Mouse (Mus musculus): Measurements from ENCODE around the gene Grid2.

DNA sequence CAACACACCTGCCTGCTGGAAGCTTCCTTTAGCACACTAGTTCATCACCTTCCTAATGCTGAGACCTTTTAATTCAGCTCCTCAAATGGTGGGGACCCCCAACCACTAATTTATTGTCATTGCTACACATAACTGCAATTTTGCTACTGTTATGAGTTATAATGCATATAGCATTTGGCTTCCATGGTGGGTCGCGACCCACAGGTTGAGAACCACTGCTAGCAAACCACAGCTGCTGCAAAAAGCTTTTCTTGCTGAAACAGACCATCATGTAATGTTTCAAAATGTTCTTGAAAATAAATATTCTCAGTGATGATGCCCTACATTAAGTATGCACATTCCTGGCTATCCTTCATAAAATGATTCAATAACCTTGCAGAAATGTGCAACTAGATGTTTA, 1024.3 kb downstream of the Grid2 start:
- TF ChIP-seq CTCF (conservative IDR thresholded peaks at IDR 0.05; ENCODE audit: low read length) (no peak), NANOG (IDR thresholded peaks at IDR 0.05; ENCODE audit: borderline replicate concordance, low read length) (no peak), POU5F1 (IDR thresholded peaks at IDR 0.05; ENCODE audit: borderline replicate concordance, low read length) (no peak)

All from E14TG2a.4 (cell line).